Mouse (Mus musculus) heart, postnatal 0 days (tissue): ENCODE data around the gene Tgfbr1.

Experiments used
- CTCF ChIP-seq: IDR thresholded peaks from 2 replicates; pipeline ENCODE4 v1.5.1; 2016; ENCODE audit warnings: antibody characterized with exemption, control low read depth, low read depth
- EP300 ChIP-seq: IDR thresholded peaks from 2 replicates; pipeline ENCODE4 v1.6.1; 2016; ENCODE audit warnings: antibody characterized with exemption, low read depth

DNA sequence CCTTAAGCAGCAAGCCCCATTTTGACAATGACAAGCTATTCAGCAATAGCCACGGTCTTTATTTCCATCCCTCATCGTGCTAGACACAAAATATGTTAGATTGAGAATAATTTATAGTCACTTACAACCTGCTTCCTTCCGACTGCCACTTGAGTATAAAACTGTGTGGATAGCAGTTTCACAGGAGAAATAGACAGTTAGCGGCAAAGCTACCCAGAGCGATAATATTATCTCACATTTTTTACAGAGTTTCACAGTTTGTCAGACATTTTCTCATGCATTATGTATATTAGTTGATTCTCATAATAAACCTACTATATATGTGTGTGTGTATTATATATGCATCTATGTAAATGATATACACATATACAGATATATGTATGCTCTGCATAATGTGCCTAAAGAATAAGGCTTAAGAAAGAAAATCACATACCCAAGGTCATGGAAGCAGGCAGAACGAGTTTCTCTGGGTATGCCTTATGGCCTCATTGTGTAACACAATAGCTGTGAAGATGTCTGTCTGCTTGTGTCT lies 20.1 kb upstream of the Tgfbr1 start:
- TF ChIP-seq CTCF = no peak
- TF ChIP-seq EP300 = no peak
